Mouse (Mus musculus): ENCODE data around the gene Polk.

DNA sequence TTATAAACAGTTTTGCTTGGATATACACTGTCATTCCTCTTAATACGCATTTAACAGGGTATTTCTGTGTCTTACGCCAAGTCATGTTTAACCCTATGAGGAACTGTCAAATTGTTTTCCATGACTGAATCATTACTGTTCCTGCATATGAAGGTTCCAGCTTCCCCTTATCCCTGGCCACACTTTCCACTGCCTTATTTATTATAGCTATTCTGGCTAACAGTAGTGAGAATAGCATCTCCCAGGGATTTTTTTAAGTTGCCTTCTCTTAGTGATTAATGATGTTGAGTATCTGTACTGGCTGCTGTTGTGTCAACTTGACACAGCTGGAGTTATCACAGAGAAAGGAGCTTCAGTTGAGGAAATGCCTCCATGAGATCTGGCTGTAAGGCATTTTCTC lies 25.0 kb downstream of the Polk start:
- no peak for TF ChIP-seq CTCF (IDR thresholded peaks at IDR 0.05; ENCODE audit: borderline replicate concordance, control insufficient read depth, extremely low read depth, insufficient read depth, low read length, poor library complexity)
- TF ChIP-seq POLR2A (IDR thresholded peaks at IDR 0.05; ENCODE audit: control insufficient read depth, extremely low read depth, insufficient read depth, low read length, poor library complexity): no peak

All from thymus, adult 2 months (tissue).